Mouse (Mus musculus) cerebellum, adult 11 months (tissue): Measurements from ENCODE around the gene Glt6d1.

Experiments used
- DNase-seq: peaks from one replicate; pipeline ENCODE4 v3.0.0; 2022

Glt6d1 gene

GRCm38 (mm10) chr2:25789092-25789491, 26.6 kb downstream of the Glt6d1 start:
- no peak for DNase-seq

DNA sequence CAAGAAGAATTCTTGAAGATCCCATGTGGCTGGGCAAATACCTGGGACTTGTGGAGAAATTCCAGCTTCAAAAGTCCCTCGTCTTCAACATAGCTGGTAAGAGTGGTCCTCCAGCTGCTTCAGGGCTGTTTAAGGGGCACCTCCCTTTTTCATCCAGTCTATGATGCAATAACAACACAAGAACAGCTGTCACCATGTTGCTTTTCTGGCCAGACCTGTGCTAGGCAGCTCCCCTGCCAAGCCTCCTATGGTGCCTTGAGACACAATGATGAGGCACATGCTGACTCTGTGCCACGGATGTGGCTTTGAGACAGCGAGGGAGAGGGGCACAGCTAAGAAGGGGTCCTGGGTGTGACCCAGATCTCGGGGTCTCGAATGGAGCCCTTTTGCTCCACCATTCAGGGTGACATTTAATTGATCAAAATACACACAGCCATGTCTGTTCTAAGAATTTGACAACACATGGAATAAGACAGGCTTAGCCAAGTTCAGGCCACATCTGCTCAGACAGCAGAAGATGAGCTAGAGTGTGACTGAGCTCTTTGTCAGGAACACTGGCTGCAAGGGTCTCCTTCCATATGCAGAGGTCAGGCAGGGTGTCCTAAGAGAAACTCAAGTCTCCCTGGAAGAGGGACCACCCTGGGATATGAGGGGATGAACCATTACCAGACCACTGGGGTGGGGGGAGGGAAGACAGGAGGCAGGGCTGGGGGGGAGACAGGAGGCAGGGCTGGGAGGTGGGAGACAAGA, 29.9 kb downstream of the Glt6d1 start:
- no peak for DNase-seq

- no peak for DNase-seq
These were observed 33.7 kb downstream of the Glt6d1 start, which contains the start of gene Gm13539 for GRCm38 (mm10) chr2:25781957-25782356. Gene Gm13539, plus strand, starts transcription at chr2:25782257.

- peak; percentile 11 for DNase-seq
These were observed 34.7 kb downstream of the Glt6d1 start for GRCm38 (mm10) chr2:25780921-25781320.

- DNase-seq: no peak
These were observed 36.6 kb downstream of the Glt6d1 start for GRCm38 (mm10) chr2:25779076-25779475.

DNA sequence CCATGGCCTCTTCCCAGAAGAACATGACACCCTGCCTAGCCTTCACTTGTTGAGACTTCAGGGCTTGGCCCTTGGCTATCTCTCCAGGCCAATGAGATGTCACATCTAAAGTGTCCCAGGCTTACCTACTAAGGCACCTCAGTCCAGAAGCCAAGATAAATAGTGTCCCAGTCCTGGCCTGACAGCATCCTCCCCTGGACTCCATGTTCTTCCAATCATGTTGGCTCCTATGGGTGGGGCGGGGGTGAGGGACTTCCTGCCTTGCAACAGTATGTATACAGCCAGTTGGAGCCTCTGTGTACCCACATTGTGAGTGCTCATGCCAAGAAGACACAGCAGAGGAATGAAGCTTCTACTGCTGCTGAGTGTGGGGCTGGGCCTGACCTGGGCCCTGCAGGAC, 38.9 kb downstream of the Glt6d1 start, which contains the start of gene Lcn11:
Gene Lcn11 (plus strand): TSS at position 301 of the 400 bp plus-strand sequence.
- DNase-seq: no peak

DNA sequence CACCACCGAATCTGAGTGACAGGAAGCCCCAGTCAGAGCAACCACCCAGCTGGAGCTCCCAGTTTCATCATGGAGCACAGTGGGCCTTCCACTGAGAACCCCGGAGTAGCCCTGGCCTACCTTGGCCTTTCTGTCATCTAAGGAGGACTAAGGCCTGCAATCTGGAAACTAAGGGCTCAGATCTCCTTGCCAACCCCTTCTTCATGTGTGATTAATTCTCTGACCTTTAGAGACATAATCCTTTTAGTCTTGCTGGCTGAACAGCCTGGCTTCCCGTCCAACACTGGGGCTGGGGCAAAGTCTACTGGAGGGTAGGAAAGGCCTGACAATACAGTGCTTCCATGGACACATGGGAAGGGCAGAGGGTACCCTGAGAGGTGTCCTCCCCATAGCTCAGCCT, 39.7 kb downstream of the Glt6d1 start:
- no peak for DNase-seq

DNA sequence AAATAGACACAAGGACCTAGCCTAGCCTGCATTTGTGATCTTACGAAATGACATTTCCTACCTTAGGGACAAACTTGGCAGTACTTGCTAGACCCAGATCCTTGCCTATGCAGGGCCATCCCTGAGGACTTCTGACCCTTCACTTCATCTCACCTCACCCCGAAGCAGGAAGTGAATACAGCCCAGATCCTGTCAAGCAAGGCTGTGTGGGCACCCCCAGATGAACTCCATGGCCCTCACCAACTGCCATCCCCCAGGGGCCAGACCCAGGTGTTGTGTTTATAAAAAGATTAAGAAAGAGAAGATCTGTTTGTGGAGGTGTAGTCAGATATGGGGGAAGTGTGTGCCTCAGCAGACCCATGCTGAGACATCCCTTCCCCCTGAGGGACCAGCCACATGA, 41.0 kb downstream of the Glt6d1 start:
- no peak for DNase-seq

DNA sequence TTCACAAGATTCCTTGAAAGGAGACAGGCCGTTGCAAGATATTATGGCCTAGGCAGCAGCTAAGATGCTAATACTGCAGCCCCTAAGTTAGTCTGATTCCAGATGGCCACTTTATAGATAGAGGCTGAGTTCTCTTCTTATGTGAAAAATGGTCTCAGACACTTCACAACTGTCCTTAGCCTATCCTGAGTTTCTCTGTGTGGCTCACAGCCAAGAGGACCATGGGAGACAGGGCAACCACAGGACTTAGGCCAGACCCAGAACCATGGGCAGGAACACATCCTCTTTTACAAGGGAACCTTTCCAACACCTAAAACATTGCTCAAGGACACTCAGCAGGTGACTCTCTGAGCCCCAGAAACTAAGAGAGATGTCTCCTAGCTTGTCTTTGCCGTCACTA, 42.1 kb downstream of the Glt6d1 start:
- DNase-seq: no peak

- no peak for DNase-seq
These were observed 47.9 kb downstream of the Glt6d1 start for GRCm38 (mm10) chr2:25767764-25768163.

GRCm38 (mm10) chr2:25765269-25765668, 50.4 kb downstream of the Glt6d1 start, which contains the start of gene Lcn3:
Gene Lcn3, plus strand, starts transcription at chr2:25765569.
- no peak for DNase-seq

DNA sequence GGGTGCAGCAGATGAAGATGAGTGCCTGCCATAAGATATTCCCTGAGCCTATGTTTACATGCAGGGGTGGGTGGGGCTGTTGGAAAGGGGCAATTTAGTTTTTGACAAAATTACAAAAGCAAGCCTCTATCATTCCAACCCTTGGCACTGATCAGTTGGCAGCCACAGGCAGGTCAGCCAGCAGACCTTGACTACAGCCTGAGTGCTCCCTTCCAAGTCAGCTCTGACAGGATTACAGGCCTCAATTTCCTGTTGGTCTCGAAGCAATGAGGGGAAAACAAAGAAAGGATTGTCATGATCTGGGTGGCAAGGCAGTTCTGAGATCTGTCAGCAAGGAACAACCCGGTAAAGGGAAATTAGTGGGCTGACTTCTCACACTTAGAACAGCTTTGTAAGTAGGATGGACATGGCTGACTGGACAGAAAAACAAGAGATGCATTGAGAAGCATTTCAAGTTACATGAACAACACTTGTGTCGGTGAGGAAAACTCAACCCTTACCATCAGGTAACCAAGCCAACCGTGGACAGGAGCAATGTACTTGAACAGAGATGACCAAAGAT, 57.5 kb downstream of the Glt6d1 start:
- DNase-seq: no peak

- DNase-seq: no peak
These were observed 61.4 kb downstream of the Glt6d1 start for GRCm38 (mm10) chr2:25754201-25754600.
